Mouse (Mus musculus) T-helper 2 cell (primary cell): ENCODE results near the gene Pfas.
"Not testable (repeated sequence)": the region's sequence is repeated elsewhere in the genome, so short reads cannot be mapped to it uniquely, and the experiment has no call there.

Experiments
- in situ Hi-C: fragments of 300-600 bp; cut with MboI, MseI; formaldehyde crosslinking; loops from one replicate; pipeline ENCODE4 v1.15.1; 2025; ENCODE audit warnings: high pct_unique_total_duplicates

Gene Pfas

DNA sequence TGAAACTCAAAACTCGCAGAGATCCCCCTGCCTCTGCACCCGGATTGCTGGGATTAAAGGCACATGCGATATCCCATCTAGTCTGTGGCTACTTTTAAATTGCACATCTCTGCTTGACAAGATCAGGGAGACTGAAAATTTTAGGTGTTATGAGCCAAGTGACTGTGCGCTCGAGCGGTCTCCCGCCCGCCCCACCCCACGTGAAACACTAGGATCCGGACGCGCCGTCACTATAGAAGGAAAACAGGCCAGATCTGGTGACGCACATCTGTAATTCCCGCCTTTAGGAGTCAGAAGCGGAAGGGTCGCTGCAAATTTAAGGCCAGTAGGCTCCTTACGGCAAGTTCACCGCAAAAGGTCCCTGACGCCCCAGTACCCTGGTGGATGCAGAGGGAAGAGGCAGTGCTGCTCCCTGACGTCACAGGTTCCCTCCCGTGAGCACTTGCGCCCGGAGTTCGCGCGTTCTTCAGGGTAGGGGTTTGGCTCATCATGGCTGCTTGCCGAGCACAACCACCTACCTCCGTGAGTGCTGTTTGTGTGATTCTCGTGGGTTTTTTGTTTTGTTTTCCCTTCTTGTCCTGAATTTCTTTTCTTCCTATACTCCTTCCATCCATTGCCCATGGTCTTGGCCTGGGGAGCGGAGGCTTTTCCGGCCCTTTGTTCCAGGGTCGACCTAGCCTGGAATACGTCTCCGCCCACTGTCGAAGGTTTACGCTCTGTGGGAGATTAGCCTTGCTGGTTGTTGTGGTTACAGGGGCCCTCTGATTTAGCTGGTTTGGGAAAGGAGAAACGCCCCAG lies 7.6 kb upstream of the Pfas start, which contains the start of gene Ctc1:
Gene Ctc1 (plus strand): TSS at position 268 of the 798 bp plus-strand sequence.
- in situ Hi-C loops, result no loop called here

GRCm38 (mm10) chr11:69012071-69012601 lies 3.9 kb upstream of the Pfas start:
- in situ Hi-C loops, result no loop called here

GRCm38 (mm10) chr11:69011445-69011844 lies 3.2 kb upstream of the Pfas start:
- in situ Hi-C loops, result not testable (repeated sequence)

- in situ Hi-C loops, result no loop called here
Observed at GRCm38 (mm10) chr11:69010400-69011323, 2.4 kb upstream of the Pfas start.

GRCm38 (mm10) chr11:69009508-69009907 lies 1.2 kb upstream of the Pfas start:
- in situ Hi-C loops, result no loop called here

GRCm38 (mm10) chr11:69006575-69006974 lies 1.7 kb downstream of the Pfas start:
- in situ Hi-C loops, result not testable (repeated sequence)

DNA sequence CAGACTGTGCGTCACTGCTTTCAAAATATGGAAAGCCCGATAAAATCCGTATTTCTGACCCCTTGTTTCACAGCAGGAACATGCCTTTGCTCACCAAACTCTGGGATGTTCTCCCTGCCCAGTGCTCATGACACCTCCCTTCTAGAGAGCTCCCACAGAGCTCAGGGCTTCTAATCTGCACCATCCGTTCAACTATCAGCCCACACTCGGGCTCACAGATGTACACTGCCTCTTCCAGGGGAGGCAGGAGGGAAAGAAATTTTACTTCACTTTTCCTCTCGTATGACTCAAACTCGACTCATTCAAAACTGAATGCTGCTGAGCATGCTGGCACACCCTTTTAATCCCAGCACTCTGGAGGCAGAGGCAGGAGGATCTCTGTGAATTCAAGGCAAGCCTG lies 3.1 kb downstream of the Pfas start:
- in situ Hi-C loops, result no loop called here

- in situ Hi-C loops, result no loop called here
Observed at GRCm38 (mm10) chr11:69003592-69003991, 4.7 kb downstream of the Pfas start.

- in situ Hi-C loops, result not testable (repeated sequence)
Observed at GRCm38 (mm10) chr11:69002782-69003181, 5.5 kb downstream of the Pfas start.

DNA sequence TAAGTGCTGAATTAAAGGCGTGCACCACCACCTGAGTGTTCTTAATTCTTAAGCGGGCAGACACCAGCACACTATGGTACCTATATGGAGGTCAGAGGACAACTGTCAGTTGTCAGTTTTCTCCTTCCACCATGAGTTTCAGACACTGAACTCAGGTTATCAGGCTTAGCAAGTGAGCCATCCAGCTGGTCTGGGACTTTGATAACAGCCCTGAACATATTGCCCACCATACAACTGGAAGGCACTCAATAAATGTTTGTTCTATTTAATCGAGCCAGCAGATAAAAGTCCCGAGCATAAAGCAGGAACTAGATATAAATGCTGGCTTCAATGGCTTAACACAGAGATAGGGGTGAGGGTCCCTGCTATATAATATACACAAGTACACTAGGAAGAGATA lies 11.2 kb downstream of the Pfas start:
- in situ Hi-C loops, result no loop called here

DNA sequence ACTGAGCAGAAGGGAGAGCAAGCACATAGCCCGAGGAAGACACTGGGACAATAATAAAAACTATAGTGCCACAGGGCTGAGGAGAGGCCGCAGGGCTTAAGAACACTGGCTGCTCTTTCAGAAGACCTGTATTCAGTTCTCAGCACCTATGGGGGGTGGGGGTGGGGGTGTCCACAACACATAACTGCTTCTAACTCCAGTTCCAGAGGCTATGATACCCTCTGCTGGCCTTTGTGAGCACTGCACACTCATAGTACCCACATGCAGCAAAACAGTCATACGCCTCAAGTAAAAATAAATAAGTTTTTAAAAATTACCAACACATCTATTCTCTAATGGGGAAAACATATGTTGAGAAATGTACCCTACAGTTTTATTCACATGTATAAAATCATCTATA lies 13.9 kb downstream of the Pfas start:
- in situ Hi-C loops, result no loop called here

DNA sequence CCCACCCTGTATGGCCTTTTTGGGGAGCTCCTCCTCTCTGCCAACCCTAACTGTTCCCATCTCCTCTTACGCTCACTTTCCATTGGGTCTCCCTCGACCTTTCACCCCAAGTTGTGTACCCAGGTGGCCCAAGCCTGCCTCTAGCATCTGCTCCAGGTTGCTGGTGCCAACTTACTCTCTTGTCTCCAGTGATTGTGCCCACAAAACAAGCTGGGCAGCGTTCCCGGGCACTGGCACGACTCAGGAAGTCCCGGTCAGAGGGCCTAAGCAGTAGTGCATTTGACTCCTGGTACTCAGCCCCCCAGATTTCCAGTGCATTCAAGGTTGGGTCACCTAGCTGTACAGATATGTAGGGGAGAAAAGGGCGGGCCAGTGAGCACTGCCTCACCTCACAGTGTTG lies 15.1 kb downstream of the Pfas start:
- in situ Hi-C loops, result no loop called here

DNA sequence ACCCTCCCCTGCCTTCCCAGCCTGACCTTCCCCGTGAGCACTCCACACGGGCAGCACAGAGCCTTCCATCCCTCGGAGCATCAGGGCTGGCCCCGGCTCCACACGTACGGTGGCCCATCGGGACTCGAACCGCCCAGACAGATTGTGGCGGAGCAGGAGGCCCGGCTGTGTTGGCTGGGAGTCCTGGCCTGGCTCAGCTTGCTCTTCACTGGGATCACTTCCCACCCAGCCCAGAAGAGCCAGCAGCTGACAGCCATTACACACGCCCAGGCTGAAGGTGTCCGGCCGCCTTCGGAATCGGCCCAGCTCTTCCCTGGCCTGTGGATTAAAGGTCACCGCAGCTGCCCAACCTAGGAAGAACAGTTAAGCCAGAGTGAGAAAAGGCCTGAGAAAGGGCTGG lies 19.9 kb downstream of the Pfas start:
- in situ Hi-C loops, result loop anchor here (5.0 kb wide), 1 partner anchor 81 kb away; no protein-coding TSS in a partner anchor

- in situ Hi-C loops, result loop anchor here (5.0 kb wide), 1 partner anchor 80 kb away; no protein-coding TSS in a partner anchor
Observed at GRCm38 (mm10) chr11:68987365-68987882, 20.8 kb downstream of the Pfas start.

GRCm38 (mm10) chr11:68982639-68983369 lies 25.5 kb downstream of the Pfas start:
- in situ Hi-C loops, result no loop called here

- in situ Hi-C loops, result no loop called here
Observed at GRCm38 (mm10) chr11:68980919-68981318, 27.3 kb downstream of the Pfas start.

DNA sequence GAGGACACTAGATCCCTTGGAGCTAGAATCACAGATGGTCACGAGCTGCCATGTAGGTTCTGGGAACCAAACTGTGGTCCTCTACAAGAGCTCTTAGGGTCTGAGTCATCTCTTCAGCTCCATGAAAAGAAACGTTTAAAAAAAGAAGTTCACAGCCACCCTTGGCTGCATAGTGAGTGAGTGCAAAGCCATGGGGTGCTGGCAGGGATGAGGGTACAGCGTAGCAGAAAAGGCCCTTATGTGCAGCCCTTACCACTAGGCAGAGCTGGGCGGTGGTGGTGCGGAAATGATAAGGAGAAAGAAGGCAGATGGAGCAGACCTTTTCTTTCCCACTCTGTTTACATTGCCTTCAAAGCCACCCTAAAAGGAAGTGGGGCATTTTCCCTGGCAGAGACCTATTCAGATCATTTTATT lies 28.9 kb downstream of the Pfas start:
- in situ Hi-C loops, result no loop called here

DNA sequence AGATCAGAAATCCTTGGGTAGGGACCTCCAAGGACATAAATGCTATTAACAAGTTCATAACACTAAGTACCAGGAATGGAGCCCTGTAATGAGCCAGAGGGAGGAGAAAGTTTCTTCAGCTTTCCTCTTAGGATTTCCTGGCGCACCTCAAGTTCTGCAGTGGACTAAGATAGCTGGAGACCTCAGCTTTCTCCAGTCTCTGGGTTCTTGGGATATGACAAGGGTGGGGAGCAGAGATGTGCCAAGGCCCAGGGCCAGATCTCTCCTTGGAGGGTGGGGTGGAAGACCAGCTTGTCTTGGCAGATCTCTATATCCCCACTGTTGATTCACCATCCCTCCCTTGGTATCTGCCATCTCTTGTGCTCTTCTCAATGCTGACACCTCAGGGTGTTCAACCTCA lies 32.7 kb downstream of the Pfas start:
- in situ Hi-C loops, result no loop called here

GRCm38 (mm10) chr11:68975085-68975484 lies 33.2 kb downstream of the Pfas start, which contains the start of gene Rangrf:
TSS of gene Rangrf (minus strand) at chr11:68975185.
- in situ Hi-C loops, result no loop called here

DNA sequence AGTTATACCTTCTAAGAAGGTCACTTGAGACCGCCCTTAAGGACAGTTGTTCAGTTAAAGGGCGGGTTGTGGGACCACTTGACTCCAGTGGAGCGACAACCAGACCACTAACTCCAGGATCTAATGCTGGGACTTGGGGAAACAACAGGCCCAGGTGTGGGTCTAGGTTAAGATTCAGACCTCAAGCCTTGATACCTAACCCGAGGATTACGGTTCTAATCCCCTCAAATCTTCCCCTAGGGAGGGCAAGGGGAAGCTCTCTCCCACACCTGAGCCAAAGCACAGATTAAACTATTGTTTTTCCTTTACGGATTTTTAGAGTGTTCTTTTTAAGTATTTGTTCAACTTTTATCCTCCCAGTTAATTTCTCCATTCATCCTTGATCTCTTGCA lies 34.2 kb downstream of the Pfas start:
- in situ Hi-C loops, result no loop called here
